Mouse (Mus musculus) forebrain, postnatal 0 days (tissue): ENCODE measurements around the gene Etv3. TPM values are rescaled to one million over a fixed set of nuclear protein-coding genes. Genes with fewer than 3 reads are reported as not detected.
"Not testable (repeated sequence)": the region's sequence is repeated elsewhere in the genome, so short reads cannot be mapped to it uniquely, and the experiment has no call there.

Source experiments
- ATAC-seq: fragments of 200-750 bp; cut with Nextera tagmentation; 2 replicates; pipeline ENCODE4 v1.8.0; 2017; ENCODE audit warnings: mild to moderate bottlenecking, moderate library complexity
- DNase-seq: peaks from one replicate; pipeline ENCODE4 v3.0.0-alpha.2; 2015
- H3K27ac ChIP-seq: fragments of 300-500 bp; sonication (generic); 2 replicates; pipeline ENCODE4 v1.5.1; 2014; ENCODE audit warnings: low read depth, mild to moderate bottlenecking, antibody characterized with exemption, low read length, moderate library complexity, mixed read lengths
- H3K27me3 ChIP-seq: fragments of 300-500 bp; sonication (generic); 2 replicates; pipeline ENCODE4 v1.6.1; 2014; ENCODE audit warnings: mild to moderate bottlenecking, low read length, mixed read lengths; ENCODE audit not compliant: insufficient read depth
- H3K36me3 ChIP-seq: fragments of 300-500 bp; sonication (generic); 2 replicates; pipeline ENCODE4 v1.6.1; 2014; ENCODE audit warnings: mild to moderate bottlenecking, moderate library complexity; ENCODE audit not compliant: insufficient read depth
- H3K4me1 ChIP-seq: fragments of 300-500 bp; sonication (generic); 2 replicates; pipeline ENCODE4 v1.6.1; 2014; ENCODE audit warnings: antibody characterized with exemption; ENCODE audit not compliant: insufficient read depth
- H3K4me2 ChIP-seq: fragments of 300-500 bp; sonication (generic); 2 replicates; pipeline ENCODE4 v1.6.1; 2014; ENCODE audit warnings: low read depth, mild to moderate bottlenecking, moderate library complexity
- H3K4me3 ChIP-seq: fragments of 300-500 bp; sonication (generic); 2 replicates; pipeline ENCODE4 v1.5.1; 2014; ENCODE audit warnings: low read depth, low read length, mixed read lengths
- H3K9ac ChIP-seq: fragments of 300-500 bp; sonication (generic); 2 replicates; pipeline ENCODE4 v1.6.1; 2014; ENCODE audit warnings: mild to moderate bottlenecking
- H3K9me3 ChIP-seq: fragments of 300-500 bp; sonication (generic); 2 replicates; pipeline ENCODE4 v1.6.1; 2016; ENCODE audit warnings: low read length
- CTCF ChIP-seq: sonication (generic); IDR thresholded peaks from 2 replicates; pipeline ENCODE4 v1.5.1; 2016; ENCODE audit warnings: antibody characterized with exemption, control low read depth, low read depth
- WGBS: fragments of 180-500 bp; shearing (Covaris S2); extraction: QIAGEN DNeasy Blood & Tissue Kit; methylation state at CpG from one replicate; pipeline ENCODE4 v1.1.7; 2014; 5-methylcytosine and 5-hydroxymethylcytosine counted together
- polyA plus RNA-seq: library from polyadenylated mRNA; unstranded; fragments of >200 nt; fragmentation: Nextera tagmentation; extraction: Ambion mirVana; gene quantifications from 2 replicates; pipeline ENCODE4 v1.2.1, GENCODE M21; 2015
- total RNA-seq: library from RNA; depleted of rRNA; stranded (reverse); fragments of >200 nt; gene quantifications from 2 replicates; pipeline ENCODE4 v1.2.3, GENCODE M21; 2014

The Etv3 gene
- total and polyA plus RNA-seq, 2 experiments from 2014 or later = 6.0 to 13.8 TPM

DNA sequence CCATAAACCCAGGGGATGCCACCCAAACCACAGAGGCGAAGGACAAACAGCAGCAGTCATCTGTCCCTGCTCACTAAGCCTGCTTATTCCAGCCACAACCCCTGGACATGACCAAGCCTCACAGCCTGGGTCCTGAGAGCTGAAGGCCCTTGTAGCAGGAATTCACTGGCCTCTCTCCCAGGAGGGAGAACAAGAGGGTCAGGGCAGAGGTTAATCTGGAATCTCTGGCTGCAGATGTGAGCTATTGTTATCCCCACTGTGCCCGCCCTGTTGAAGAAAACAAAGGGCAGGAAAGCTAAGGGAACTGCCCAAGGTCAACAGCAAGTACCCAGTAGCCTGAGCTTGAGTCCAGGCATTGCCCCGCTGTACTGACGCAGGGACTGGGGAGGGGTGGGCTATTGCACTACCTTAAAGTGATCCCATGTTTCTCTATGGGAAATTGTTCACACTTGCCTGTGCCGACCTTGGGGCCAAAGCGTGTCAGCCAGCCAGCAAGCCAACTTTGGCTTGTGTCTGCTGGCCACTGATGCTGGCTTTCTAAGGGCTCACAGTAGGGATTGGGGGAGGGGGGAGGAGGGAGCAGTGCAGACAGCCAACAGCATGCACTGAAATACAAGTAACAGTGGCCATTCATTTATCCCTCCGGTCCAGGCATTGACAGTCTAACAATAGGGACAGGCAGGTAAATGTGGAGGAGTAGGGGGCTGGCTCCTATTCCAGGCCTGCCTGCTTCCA, 17.4 kb downstream of the Etv3 start:
- H3K27ac ChIP-seq = no peak overlapping the region
- 37% methylated on average over 7 of the region's 7 CpGs for WGBS
- no peaks in the 10 kb centered on the region for H3K9me3 ChIP-seq
- TF ChIP-seq CTCF = no peak
- H3K27me3 ChIP-seq = no peaks in the 10 kb centered on the region
- no peaks in the 10 kb centered on the region for H3K4me1 ChIP-seq
- no peak overlapping the region for H3K4me3 ChIP-seq
- H3K4me2 ChIP-seq = no peak overlapping the region
- DNase-seq (no peak), ATAC-seq (no peak)
- peaks cover 13% of the 10 kb centered on the region for H3K36me3 ChIP-seq
- H3K9ac ChIP-seq = no peak overlapping the region

DNA sequence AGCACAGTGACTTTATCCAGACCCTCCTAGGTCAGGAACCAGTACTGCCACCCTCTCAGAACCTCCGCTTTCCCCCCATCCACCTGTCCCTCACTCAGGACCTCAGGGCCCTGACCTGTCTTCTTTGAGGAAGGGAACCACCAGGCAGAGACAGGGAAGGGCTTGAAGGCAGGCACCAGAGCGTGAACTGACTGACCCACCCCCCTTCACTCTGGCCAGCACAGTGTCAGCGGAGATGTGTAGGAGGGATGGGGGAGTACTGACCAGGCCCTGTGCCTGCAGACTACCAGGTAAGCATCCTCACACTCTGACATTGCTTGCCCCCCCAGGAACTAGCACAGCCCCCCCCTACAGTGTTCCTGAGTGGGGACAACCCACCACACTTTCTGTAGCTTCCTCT, 20.3 kb downstream of the Etv3 start:
- Histone ChIP-seq H3K4me2 (no peak overlapping the region), H3K9me3 (no peaks in the 10 kb centered on the region), H3K4me1 (no peaks in the 10 kb centered on the region), H3K27me3 (no peaks in the 10 kb centered on the region), H3K4me3 (no peak overlapping the region), H3K9ac (no peak overlapping the region), H3K36me3 (no peaks in the 10 kb centered on the region), H3K27ac (no peak overlapping the region)
- no peak for DNase-seq
- WGBS = 73% methylated on average over 3 of the region's 3 CpGs
- ATAC-seq = no peak
- no peak for TF ChIP-seq CTCF

DNA sequence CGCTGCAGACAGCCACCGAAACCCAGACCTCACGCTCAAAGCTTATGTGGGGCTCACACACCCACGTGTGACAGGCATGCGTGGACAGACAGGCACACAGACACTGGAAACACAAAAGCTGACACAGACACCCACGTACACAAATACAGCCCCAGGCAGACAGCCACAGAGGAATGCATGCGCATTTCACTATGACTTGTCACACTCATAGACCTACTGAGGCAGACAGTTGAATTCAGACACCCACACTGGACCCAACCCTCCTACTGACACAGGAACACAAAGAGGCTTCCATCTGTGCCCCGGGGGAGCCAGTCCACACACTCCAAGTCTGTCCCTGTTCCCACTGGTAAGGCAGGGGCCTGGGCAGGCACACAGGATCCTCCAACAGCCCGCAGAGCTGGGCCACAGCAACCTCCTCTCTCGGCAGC, 21.1 kb downstream of the Etv3 start:
- no peak for TF ChIP-seq CTCF
- Histone ChIP-seq H3K9me3 (no peaks in the 10 kb centered on the region), H3K27me3 (no peaks in the 10 kb centered on the region), H3K4me2 (no peak overlapping the region), H3K9ac (no peak overlapping the region), H3K4me3 (no peak overlapping the region), H3K36me3 (no peaks in the 10 kb centered on the region), H3K4me1 (no peaks in the 10 kb centered on the region), H3K27ac (no peak overlapping the region)
- DNase-seq (no peak), ATAC-seq (no peak)
- 76% methylated on average over 10 of the region's 10 CpGs for WGBS

- no peak for TF ChIP-seq CTCF
- 22% methylated on average over 14 of the region's 14 CpGs for WGBS
- H3K27me3 ChIP-seq = no peaks in the 10 kb centered on the region
- H3K27ac ChIP-seq = no peak overlapping the region
- H3K9ac ChIP-seq = no peak overlapping the region
- no peak overlapping the region for H3K4me3 ChIP-seq
- no peaks in the 10 kb centered on the region for H3K9me3 ChIP-seq
- DNase-seq (no peak), ATAC-seq (no peak)
- H3K4me2 ChIP-seq = no peak overlapping the region
- H3K4me1 ChIP-seq = no peaks in the 10 kb centered on the region
- H3K36me3 ChIP-seq = no peaks in the 10 kb centered on the region
Observed at GRCm38 (mm10) chr3:87549908-87550307, 24.7 kb downstream of the Etv3 start.

- Histone ChIP-seq H3K4me3 (no peak overlapping the region), H3K4me2 (no peak overlapping the region), H3K9me3 (no peaks in the 10 kb centered on the region), H3K4me1 (no peaks in the 10 kb centered on the region), H3K9ac (no peak overlapping the region), H3K27ac (no peak overlapping the region), H3K27me3 (no peaks in the 10 kb centered on the region), H3K36me3 (no peaks in the 10 kb centered on the region)
- TF ChIP-seq CTCF = no peak
- ATAC-seq (no peak), DNase-seq (no peak)
- 79% methylated on average over 4 of the region's 4 CpGs for WGBS
Observed at GRCm38 (mm10) chr3:87552327-87552726, 27.1 kb downstream of the Etv3 start.

GRCm38 (mm10) chr3:87553196-87553935, 28.2 kb downstream of the Etv3 start:
- Histone ChIP-seq H3K4me2 (no peak overlapping the region), H3K27ac (no peak overlapping the region), H3K4me3 (no peak overlapping the region), H3K36me3 (no peaks in the 10 kb centered on the region), H3K9me3 (no peaks in the 10 kb centered on the region), H3K9ac (no peak overlapping the region), H3K27me3 (no peaks in the 10 kb centered on the region), H3K4me1 (no peaks in the 10 kb centered on the region)
- WGBS = 30% methylated on average over 11 of the region's 11 CpGs
- DNase-seq = no peak
- no peak for TF ChIP-seq CTCF
- no peak for ATAC-seq

GRCm38 (mm10) chr3:87554859-87555258, 29.7 kb downstream of the Etv3 start:
- DNase-seq, H3K9me3 ChIP-seq, H3K9ac ChIP-seq, H3K4me2 ChIP-seq, ATAC-seq, H3K4me3 ChIP-seq, H3K27ac ChIP-seq, H3K36me3 ChIP-seq, H3K27me3 ChIP-seq, H3K4me1 ChIP-seq: not testable (repeated sequence)
- 89% methylated on average over 11 of the region's 13 CpGs for WGBS
